8 mouse cellular contexts compared by ENCODE assay signal in genomic region chr3:88834951-88835491, GRCm38 (mm10). TPM values are rescaled to one million over a fixed set of nuclear protein-coding genes. Genes with fewer than 3 reads are reported as not detected.
DNase-seq lines count a peak whose midpoint lies in the region; ATAC-seq and TF ChIP-seq lines count a peak whose summit lies in the region.
"Not testable (repeated sequence)": the region's sequence is repeated elsewhere in the genome, so short reads cannot be mapped to it uniquely, and the experiment has no call there.

Gene Gon4l (plus strand): TSS chr3:88835231.

- ATAC-seq in forebrain, embryonic 14.5 days = peak; percentile 62
- ATAC-seq in liver, embryonic 12.5 days = peak; percentile 81

- peaks cover 24% of the 10 kb centered on the region for H3K79me2 ChIP-seq in myocyte (ENCODE audit: control insufficient read depth, insufficient read depth)

- in situ Hi-C loops in ES-E14 (cut with MboI; ENCODE audit: low sequenced_read_pairs in 2 of 2, unreplicated experiment in 2 of 2) = not testable (repeated sequence)

- peak within 1 kb of the TSS; percentile 80; the same call in 1 of the 2 replicates for H3K27ac ChIP-seq in ES-E14 (ENCODE audit: insufficient read depth, low read depth, low read length, poor library complexity, severe bottlenecking)
- peak within 1 kb of the TSS; percentile 65 for H3K27ac ChIP-seq in forebrain, embryonic 14.5 days (ENCODE audit: low read depth, low read length)
- peak within 1 kb of the TSS; percentile 67; the same call in 1 of the 2 replicates for H3K27ac ChIP-seq in liver, embryonic 12.5 days

- H3K9me3 ChIP-seq in ES-E14 (ENCODE audit: control insufficient read depth, insufficient read depth, low read depth, low read length); forebrain, embryonic 14.5 days (replicated peaks; ENCODE audit: control insufficient read depth, low read length); liver, embryonic 12.5 days (replicated peaks): not testable (repeated sequence)

- peak within 1 kb of the TSS; percentile 38 for H3K4me2 ChIP-seq in forebrain, embryonic 14.5 days (ENCODE audit: low read length)
- peak within 1 kb of the TSS; percentile 65 for H3K4me2 ChIP-seq in liver, embryonic 12.5 days
- peak within 1 kb of the TSS; percentile 82 for H3K4me2 ChIP-seq in myocyte (ENCODE audit: low read depth)

- H3K27me3 ChIP-seq in forebrain, embryonic 14.5 days (replicated peaks; ENCODE audit: control insufficient read depth, insufficient read depth, low read length); liver, embryonic 12.5 days (replicated peaks); myocyte (ENCODE audit: control insufficient read depth, insufficient read depth, insufficient read length): not testable (repeated sequence)

- TF ChIP-seq POLR2A in myocyte (IDR thresholded peaks at IDR 0.05; ENCODE audit: insufficient read length, low read depth) = peak; percentile 20

- not testable (repeated sequence) for DNase-seq in ES-E14 (ENCODE audit: low read depth, low spot score)
- peak; percentile 41 for DNase-seq in cerebellum, adult 11-12 months
- peak; percentile 64 for DNase-seq in forebrain, embryonic 14.5 days (ENCODE audit: low spot score)
- DNase-seq in heart, postnatal 10 days = peak; percentile 33 to 50
- DNase-seq in kidney, postnatal 25 days = peak; percentile 17 to 39
- peak; percentile 12 for DNase-seq in telencephalon, adult 2 months (ENCODE audit: low read depth, low spot score)

- not testable (repeated sequence) for H3K4me1 ChIP-seq in ES-E14 (ENCODE audit: control insufficient read depth in 2 of 2, insufficient read depth in 2 of 2, low read length in 2 of 2, poor library complexity in 1 of 2); forebrain, embryonic 14.5 days (ENCODE audit: control insufficient read depth, insufficient read depth, low read length)
- H3K4me1 ChIP-seq in liver, embryonic 12.5 days = peaks cover 18% of the 10 kb centered on the region

- 2% methylated on average over 24 of the region's 39 CpGs for WGBS in forebrain, embryonic 14.5 days
- WGBS in liver, embryonic 12.5 days (ENCODE audit: insufficient replicate concordance) = 3% methylated on average over 33 of the region's 39 CpGs

- not testable (repeated sequence) for H3ac ChIP-seq in myocyte (ENCODE audit: control insufficient read depth, insufficient read length)

- H3K4me3 ChIP-seq in ES-E14 (ENCODE audit: insufficient read depth in 1 of 2, low read depth in 1 of 2, low read length in 2 of 2, poor library complexity in 1 of 2, severe bottlenecking in 1 of 2) (peak within 1 kb of the TSS; percentile 71 to 74), myocyte (peak within 1 kb of the TSS; percentile 35)
- H3K4me3 ChIP-seq in forebrain, embryonic 14.5 days (ENCODE audit: low read depth, low read length) = peak within 1 kb of the TSS; percentile 27
- peak within 1 kb of the TSS; percentile 61 for H3K4me3 ChIP-seq in liver, embryonic 12.5 days

- intact Hi-C loops in heart, postnatal 10 days (cut with DNase I) = not testable (repeated sequence)

- H3K36me3 ChIP-seq in ES-E14 (ENCODE audit: control insufficient read depth, insufficient read depth, low read length, poor library complexity, severe bottlenecking); forebrain, embryonic 14.5 days (ENCODE audit: control insufficient read depth, insufficient read depth, low read length); myocyte (ENCODE audit: control insufficient read depth, insufficient read depth): not testable (repeated sequence)
- peaks cover 14% of the 10 kb centered on the region for H3K36me3 ChIP-seq in liver, embryonic 12.5 days

- peak within 1 kb of the TSS; percentile 89 for H3K9ac ChIP-seq in ES-E14 (ENCODE audit: insufficient read depth, low read depth, low read length, poor library complexity, severe bottlenecking)
- H3K9ac ChIP-seq in forebrain, embryonic 14.5 days (ENCODE audit: low read length) = 0 out of 2 replicates have a peak within 1 kb of the TSS, but pooled peaks have one; percentile 17
- H3K9ac ChIP-seq in liver, embryonic 12.5 days = peak within 1 kb of the TSS; percentile 67

TF ChIP-seq in ES-E14, 5 proteins besides CTCF, POLR2A, EP300 and RAD21:
- TF ChIP-seq HCFC1 (IDR thresholded peaks at IDR 0.05; ENCODE audit: borderline replicate concordance, insufficient read depth, low read length) = 0 out of 2 replicates have a peak, but pooled peaks have one; percentile 47
TF ChIP-seq in ES-E14: peak in this region for 1; not testable (repeated sequence) for 4.

TF ChIP-seq in myocyte, 11 proteins besides CTCF, POLR2A, EP300 and RAD21:
- TF ChIP-seq POLR2AphosphoS2 (IDR thresholded peaks at IDR 0.05; ENCODE audit: insufficient read length, low read depth) = peak; percentile 26

RNA-seq across cellular contexts. Expression of gene Gon4l, which starts in this region (rescaled TPM):
- 56.3 and 58.0 TPM in 2 replicates for total RNA-seq in ES-E14 (2012; rRNA removed)
- polyA plus RNA-seq in forebrain, embryonic 14.5 days (2014; fragmentation: Nextera tagmentation; extraction: Ambion mirVana) = 12.3 and 13.6 TPM in 2 replicates
- total RNA-seq in heart, postnatal 10 days (2021) = 10 to 100 TPM; 25.4 to 33.6 TPM
- 6.8 and 7.6 TPM in 2 replicates for polyA plus RNA-seq in liver, embryonic 12.5 days (2016; fragmentation: Nextera tagmentation; extraction: Ambion mirVana)
- polyA plus RNA-seq in myocyte (2012; fragmentation: generic; extraction: Trizol) = 11.7 TPM

Comparison
In these comparisons a context has a peak if more than half of its experiments do, and no peak if none do; other contexts are left out.
1. H3K9ac ChIP-seq: peak in every context shown above with its lines; median percentile 89 in ES-E14; 67 in liver, embryonic 12.5 days; 17 in forebrain, embryonic 14.5 days.